Mouse (Mus musculus) limb, embryonic 14.5 days (tissue): ENCODE results near the gene Nrxn3. TPM values are rescaled to one million over a fixed set of nuclear protein-coding genes. Genes with fewer than 3 reads are reported as not detected.

ENCODE experiments used
- ATAC-seq: fragments of 200-750 bp; cut with Nextera tagmentation; 2 replicates; pipeline ENCODE4 v1.8.0; 2017; ENCODE audit warnings: low read depth, moderate number of reproducible peaks, moderate TSS enrichment; ENCODE audit not compliant: low FRiP score
- DNase-seq: peaks from one replicate; pipeline ENCODE4 v3.0.0-alpha.2; 2015; ENCODE audit warnings: low spot score
- H3K27ac ChIP-seq: fragments of 300-500 bp; sonication (generic); replicated peaks from 2 replicates; pipeline ENCODE4 v1.5.1; 2014; ENCODE audit warnings: low read depth, mild to moderate bottlenecking, low read length, moderate library complexity, mixed read lengths
- H3K27me3 ChIP-seq: fragments of 300-500 bp; sonication (generic); 2 replicates; pipeline ENCODE4 v1.6.1; 2014; ENCODE audit warnings: low read length, mixed read lengths; ENCODE audit not compliant: control insufficient read depth, insufficient read depth
- H3K36me3 ChIP-seq: fragments of 300-500 bp; sonication (generic); 2 replicates; pipeline ENCODE4 v1.6.1; 2014; ENCODE audit warnings: mild to moderate bottlenecking, low read length, moderate library complexity, mixed read lengths; ENCODE audit not compliant: control insufficient read depth, insufficient read depth
- H3K4me1 ChIP-seq: fragments of 300-500 bp; sonication (generic); 2 replicates; pipeline ENCODE4 v1.6.1; 2014; ENCODE audit warnings: antibody characterized with exemption, low read length, mixed read lengths; ENCODE audit not compliant: control insufficient read depth, insufficient read depth
- H3K4me2 ChIP-seq: fragments of 300-500 bp; sonication (generic); replicated peaks from 2 replicates; pipeline ENCODE4 v1.6.1; 2014; ENCODE audit warnings: low read depth, mild to moderate bottlenecking, low read length, moderate library complexity; ENCODE audit not compliant: severe bottlenecking
- H3K4me3 ChIP-seq: fragments of 300-500 bp; sonication (generic); replicated peaks from 2 replicates; pipeline ENCODE4 v1.5.1; 2014; ENCODE audit warnings: low read length
- H3K9ac ChIP-seq: fragments of 300-500 bp; sonication (generic); 2 replicates; pipeline ENCODE4 v1.6.1; 2014; ENCODE audit warnings: mild to moderate bottlenecking, low read depth, low read length, moderate library complexity; ENCODE audit not compliant: severe bottlenecking
- H3K9me3 ChIP-seq: fragments of 300-500 bp; sonication (generic); 2 replicates; pipeline ENCODE4 v1.6.1; 2016; ENCODE audit warnings: low read length; ENCODE audit not compliant: control insufficient read depth
- POLR2A ChIP-seq: fragments of 200-500 bp; IDR thresholded peaks from 2 replicates; pipeline ENCODE4 v1.8.0; 2012; ENCODE audit warnings: inconsistent platforms, mild to moderate bottlenecking, moderate library complexity, borderline replicate concordance; ENCODE audit not compliant: insufficient read depth, insufficient read length; ENCODE audit errors: extremely low read depth
- WGBS: fragments of 180-500 bp; shearing (Covaris S2); extraction: QIAGEN DNeasy Blood & Tissue Kit; methylation state at CpG from one replicate; pipeline ENCODE4 v1.1.7; 2014; 5-methylcytosine and 5-hydroxymethylcytosine counted together
- polyA plus RNA-seq, 2 experiments: library from polyadenylated mRNA; depleted of rRNA in 1 of 2; stranded (reverse) in 1 of 2; unstranded in 1 of 2; fragments of >200 nt; fragmentation: Nextera tagmentation in 1 of 2; extraction: Ambion mirVana in 1 of 2; gene quantifications; 2 replicates each; pipeline versions ENCODE4 v1.2.1 to v1.2.3; 2012 to 2014

Gene Nrxn3
- polyA plus RNA-seq, 2 experiments: 0.74 to 1.4 TPM

- Histone ChIP-seq H3K4me1 (no peaks in the 10 kb centered on the region), H3K36me3 (no peaks in the 10 kb centered on the region), H3K4me2 (no peak overlapping the region), H3K9ac (no peak overlapping the region), H3K27ac (no peak overlapping the region), H3K4me3 (no peak overlapping the region), H3K27me3 (no peaks in the 10 kb centered on the region), H3K9me3 (no peaks in the 10 kb centered on the region)
- TF ChIP-seq POLR2A: no peak
- no peak for DNase-seq
- ATAC-seq: no peak
- 58% methylated on average over 2 of the region's 2 CpGs for WGBS
These were observed 1488.7 kb downstream of the Nrxn3 start for GRCm38 (mm10) chr12:90211410-90211809.

- H3K9ac ChIP-seq: no peak overlapping the region
- 87% methylated on average over 6 of the region's 6 CpGs for WGBS
- no peaks in the 10 kb centered on the region for H3K4me1 ChIP-seq
- no peak overlapping the region for H3K4me3 ChIP-seq
- no peak for DNase-seq
- no peak for ATAC-seq
- H3K4me2 ChIP-seq: no peak overlapping the region
- no peaks in the 10 kb centered on the region for H3K27me3 ChIP-seq
- no peaks in the 10 kb centered on the region for H3K36me3 ChIP-seq
- no peak overlapping the region for H3K27ac ChIP-seq
- TF ChIP-seq POLR2A: no peak
- no peaks in the 10 kb centered on the region for H3K9me3 ChIP-seq
These were observed 1494.4 kb downstream of the Nrxn3 start for GRCm38 (mm10) chr12:90217060-90217459.

GRCm38 (mm10) chr12:90229062-90229461 is 1506.4 kb downstream of the Nrxn3 start:
- Histone ChIP-seq H3K27ac (no peak overlapping the region), H3K36me3 (no peaks in the 10 kb centered on the region), H3K9me3 (no peaks in the 10 kb centered on the region), H3K4me1 (no peaks in the 10 kb centered on the region), H3K27me3 (no peaks in the 10 kb centered on the region), H3K4me3 (no peak overlapping the region), H3K4me2 (no peak overlapping the region), H3K9ac (no peak overlapping the region)
- WGBS: 59% methylated on average over 2 of the region's 2 CpGs
- ATAC-seq (no peak), DNase-seq (no peak)
- TF ChIP-seq POLR2A: no peak

DNA sequence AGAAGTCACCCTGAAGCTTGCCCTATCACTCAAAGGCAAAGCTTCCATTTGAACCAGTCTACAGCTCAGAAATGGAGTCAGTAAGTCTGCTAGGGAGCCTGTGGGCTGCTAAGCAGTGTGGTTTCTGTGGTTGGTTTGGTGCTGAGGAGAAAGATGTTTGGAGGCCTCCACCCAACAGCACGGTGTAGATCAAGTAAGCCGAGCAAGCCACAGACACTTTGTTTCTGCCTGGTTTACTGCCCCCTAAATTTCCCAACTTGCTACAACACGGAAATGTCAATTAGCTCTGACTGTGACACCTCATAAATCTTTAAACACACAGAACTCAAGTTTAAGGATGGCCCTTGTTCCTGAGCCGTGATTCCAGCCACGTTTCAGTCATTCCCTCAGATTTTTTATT is 1513.4 kb downstream of the Nrxn3 start:
- ATAC-seq: no peak
- Histone ChIP-seq H3K27me3 (no peaks in the 10 kb centered on the region; the same call in 1 of the 2 replicates), H3K4me3 (no peak overlapping the region), H3K4me1 (0 out of 2 replicates have a peak, but pooled peaks cover 3% of the 10 kb centered on the region), H3K4me2 (no peak overlapping the region), H3K27ac (no peak overlapping the region), H3K36me3 (no peaks in the 10 kb centered on the region), H3K9ac (no peak overlapping the region), H3K9me3 (no peaks in the 10 kb centered on the region)
- TF ChIP-seq POLR2A: no peak
- peak; percentile 34 for DNase-seq
- 4% methylated on average over 5 of the region's 5 CpGs for WGBS

GRCm38 (mm10) chr12:90260301-90260700 is 1537.6 kb downstream of the Nrxn3 start:
- Histone ChIP-seq H3K4me3 (no peak overlapping the region), H3K9me3 (no peaks in the 10 kb centered on the region), H3K9ac (no peak overlapping the region), H3K4me2 (no peak overlapping the region), H3K27me3 (no peaks in the 10 kb centered on the region), H3K4me1 (no peaks in the 10 kb centered on the region), H3K36me3 (no peaks in the 10 kb centered on the region), H3K27ac (no peak overlapping the region)
- TF ChIP-seq POLR2A: no peak
- ATAC-seq: no peak
- WGBS: 30% methylated on average over 4 of the region's 4 CpGs
- no peak for DNase-seq

GRCm38 (mm10) chr12:90268111-90268510 is 1545.4 kb downstream of the Nrxn3 start:
- Histone ChIP-seq H3K27ac (no peak overlapping the region), H3K4me3 (no peak overlapping the region), H3K9ac (no peak overlapping the region), H3K27me3 (no peaks in the 10 kb centered on the region), H3K4me1 (no peaks in the 10 kb centered on the region), H3K9me3 (no peaks in the 10 kb centered on the region), H3K4me2 (no peak overlapping the region), H3K36me3 (no peaks in the 10 kb centered on the region)
- WGBS: 63% methylated on average over 2 of the region's 2 CpGs
- no peak for DNase-seq
- no peak for TF ChIP-seq POLR2A
- no peak for ATAC-seq
